Mouse (Mus musculus) embryonic facial prominence, embryonic 11.5 days (tissue): ENCODE results near the gene Mark2. TPM values are rescaled to one million over a fixed set of nuclear protein-coding genes. Genes with fewer than 3 reads are reported as not detected.
A peak's percentile ranks its signal among the peaks of the same experiment; 100 is the strongest.

Experiments used
- ATAC-seq: fragments of 200-750 bp; cut with Nextera tagmentation; replicated peaks from 2 replicates; pipeline ENCODE4 v1.8.0; 2017; ENCODE audit warnings: low read depth; ENCODE audit not compliant: insufficient number of reproducible peaks, low FRiP score, low TSS enrichment
- DNase-seq: peaks from one replicate; pipeline ENCODE4 v3.0.0-alpha.2; 2015; ENCODE audit warnings: low spot score
- H3K27ac ChIP-seq: fragments of 300-500 bp; sonication (generic); replicated peaks from 2 replicates; pipeline ENCODE4 v1.5.1; 2014; ENCODE audit warnings: mild to moderate bottlenecking, low read depth, low read length, control low read depth
- H3K27me3 ChIP-seq: fragments of 300-500 bp; sonication (generic); 2 replicates; pipeline ENCODE4 v1.6.1; 2014; ENCODE audit warnings: mild to moderate bottlenecking, low read length, moderate library complexity, mixed read lengths; ENCODE audit not compliant: control insufficient read depth, insufficient read depth
- H3K36me3 ChIP-seq: fragments of 300-500 bp; sonication (generic); replicated peaks from 2 replicates; pipeline ENCODE4 v1.6.1; 2014; ENCODE audit warnings: low read depth, mild to moderate bottlenecking, low read length, moderate library complexity, mixed read lengths; ENCODE audit not compliant: control insufficient read depth, insufficient read depth
- H3K4me1 ChIP-seq: fragments of 300-500 bp; sonication (generic); 2 replicates; pipeline ENCODE4 v1.6.1; 2014; ENCODE audit warnings: low read length, mixed read lengths; ENCODE audit not compliant: control insufficient read depth, insufficient read depth
- H3K4me2 ChIP-seq: fragments of 300-500 bp; sonication (generic); 2 replicates; pipeline ENCODE4 v1.6.1; 2014; ENCODE audit warnings: low read depth, mild to moderate bottlenecking, control low read depth, low read length, moderate library complexity
- H3K4me3 ChIP-seq: fragments of 300-500 bp; sonication (generic); 2 replicates; pipeline ENCODE4 v1.5.1; 2014; ENCODE audit warnings: low read depth, low read length, control low read depth
- H3K9ac ChIP-seq: fragments of 300-500 bp; sonication (generic); replicated peaks from 2 replicates; pipeline ENCODE4 v1.6.1; 2014; ENCODE audit warnings: mild to moderate bottlenecking, control low read depth, low read length
- H3K9me3 ChIP-seq: fragments of 300-500 bp; sonication (generic); replicated peaks from 2 replicates; pipeline ENCODE4 v1.6.1; 2016; ENCODE audit warnings: mild to moderate bottlenecking, low read length, inconsistent platforms, mixed read lengths; ENCODE audit not compliant: control insufficient read depth
- WGBS: fragments of 180-500 bp; shearing (Covaris S2); extraction: QIAGEN DNeasy Blood & Tissue Kit; methylation state at CpG from one replicate; pipeline ENCODE4 v1.1.7; 2014; 5-methylcytosine and 5-hydroxymethylcytosine counted together
- polyA plus RNA-seq: library from polyadenylated mRNA; unstranded; fragments of >200 nt; fragmentation: Nextera tagmentation; extraction: Ambion mirVana; gene quantifications from 2 replicates; pipeline ENCODE4 v1.2.1, GENCODE M21; 2014

The Mark2 gene
- polyA plus RNA-seq, 1 experiment from 2014 or later, result 39.4 TPM

- 1% methylated on average over 15 of the region's 15 CpGs for WGBS
- peak overlapping the region; percentile 94 for H3K4me2 ChIP-seq
- H3K4me1 ChIP-seq, result peaks cover 8% of the 10 kb centered on the region
- H3K27ac ChIP-seq, result no peak overlapping the region; the same call in 1 of the 2 replicates
- peak; percentile 8 for DNase-seq
- H3K9me3 ChIP-seq, result no peaks in the 10 kb centered on the region
- ATAC-seq, result no peak
- no peaks in the 10 kb centered on the region for H3K36me3 ChIP-seq
- H3K9ac ChIP-seq, result peak overlapping the region; percentile 97
- H3K27me3 ChIP-seq, result no peaks in the 10 kb centered on the region
- peak overlapping the region; percentile 97 for H3K4me3 ChIP-seq
These were observed 1.3 kb downstream of the Mark2 start for GRCm38 (mm10) chr19:7340371-7340779.

GRCm38 (mm10) chr19:7339867-7340266, 1.8 kb downstream of the Mark2 start:
- Histone ChIP-seq H3K27ac (no peak overlapping the region), H3K36me3 (no peaks in the 10 kb centered on the region)
- 48% methylated on average over 4 of the region's 4 CpGs for WGBS

GRCm38 (mm10) chr19:7339026-7339425, 2.6 kb downstream of the Mark2 start:
- peak overlapping the region; percentile 3 for H3K4me2 ChIP-seq
- no peak for DNase-seq
- 64% methylated on average over 5 of the region's 5 CpGs for WGBS

More at GRCm38 (mm10) chr19:7339867-7340266, 1.8 kb downstream of the Mark2 start:
- Histone ChIP-seq H3K27me3 (no peaks in the 10 kb centered on the region), H3K9me3 (no peaks in the 10 kb centered on the region), H3K4me1 (peaks cover 8% of the 10 kb centered on the region), H3K9ac (peak overlapping the region; percentile 97), H3K4me3 (peak overlapping the region; percentile 97), H3K4me2 (peak overlapping the region; percentile 94)
- ATAC-seq (no peak), DNase-seq (no peak)

GRCm38 (mm10) chr19:7337781-7338342, 3.8 kb downstream of the Mark2 start:
- peaks cover 8% of the 10 kb centered on the region for H3K4me1 ChIP-seq
- no peak overlapping the region for H3K4me2 ChIP-seq
- ATAC-seq (no peak), DNase-seq (no peak)
- no peaks in the 10 kb centered on the region for H3K36me3 ChIP-seq
- no peaks in the 10 kb centered on the region for H3K27me3 ChIP-seq
- 93% methylated on average over 2 of the region's 2 CpGs for WGBS
- H3K9ac ChIP-seq, result no peak overlapping the region; the same call in 1 of the 2 replicates
- H3K4me3 ChIP-seq, result no peak overlapping the region
- no peak overlapping the region for H3K27ac ChIP-seq
- no peaks in the 10 kb centered on the region for H3K9me3 ChIP-seq

More at GRCm38 (mm10) chr19:7339026-7339425, 2.6 kb downstream of the Mark2 start:
- no peak for ATAC-seq
- Histone ChIP-seq H3K4me3 (peak overlapping the region; percentile 11; the same call in 1 of the 2 replicates), H3K4me1 (peaks cover 8% of the 10 kb centered on the region), H3K27me3 (no peaks in the 10 kb centered on the region), H3K9ac (peak overlapping the region; percentile 22; the same call in 1 of the 2 replicates), H3K27ac (no peak overlapping the region), H3K9me3 (no peaks in the 10 kb centered on the region), H3K36me3 (no peaks in the 10 kb centered on the region)

- Histone ChIP-seq H3K4me3 (no peak overlapping the region), H3K36me3 (no peaks in the 10 kb centered on the region), H3K27ac (no peak overlapping the region), H3K4me2 (no peak overlapping the region), H3K4me1 (peaks cover 8% of the 10 kb centered on the region), H3K9ac (no peak overlapping the region), H3K9me3 (no peaks in the 10 kb centered on the region), H3K27me3 (no peaks in the 10 kb centered on the region)
- 84% methylated on average over 4 of the region's 4 CpGs for WGBS
- no peak for DNase-seq
- no peak for ATAC-seq
These were observed 6.0 kb downstream of the Mark2 start for GRCm38 (mm10) chr19:7335656-7336055.

- DNase-seq (no peak), ATAC-seq (no peak)
- Histone ChIP-seq H3K4me1 (no peaks in the 10 kb centered on the region; the same call in 1 of the 2 replicates), H3K4me3 (no peak overlapping the region), H3K9me3 (no peaks in the 10 kb centered on the region), H3K9ac (no peak overlapping the region), H3K4me2 (no peak overlapping the region), H3K27me3 (no peaks in the 10 kb centered on the region), H3K27ac (no peak overlapping the region), H3K36me3 (no peaks in the 10 kb centered on the region)
- 68% methylated on average over 2 of the region's 2 CpGs for whole genome bisulfite sequencing
These were observed 7.6 kb downstream of the Mark2 start for GRCm38 (mm10) chr19:7334049-7334448.

GRCm38 (mm10) chr19:7321391-7321790, 20.3 kb downstream of the Mark2 start:
- no peaks in the 10 kb centered on the region for H3K27me3 ChIP-seq
- no peak overlapping the region for H3K27ac ChIP-seq
- DNase-seq (no peak), ATAC-seq (no peak)
- no peak overlapping the region for H3K4me3 ChIP-seq
- no peak overlapping the region for H3K9ac ChIP-seq
- no peaks in the 10 kb centered on the region for H3K4me1 ChIP-seq
- no peaks in the 10 kb centered on the region for H3K36me3 ChIP-seq
- WGBS, result 88% methylated on average over 3 of the region's 3 CpGs
- H3K4me2 ChIP-seq, result no peak overlapping the region
- no peaks in the 10 kb centered on the region for H3K9me3 ChIP-seq

GRCm38 (mm10) chr19:7320181-7320580, 21.5 kb downstream of the Mark2 start:
- DNase-seq (no peak), ATAC-seq (no peak)
- Histone ChIP-seq H3K27me3 (no peaks in the 10 kb centered on the region), H3K4me1 (no peaks in the 10 kb centered on the region), H3K9ac (no peak overlapping the region), H3K27ac (no peak overlapping the region), H3K4me2 (no peak overlapping the region), H3K4me3 (no peak overlapping the region), H3K36me3 (no peaks in the 10 kb centered on the region), H3K9me3 (no peaks in the 10 kb centered on the region)
- 51% methylated on average over 2 of the region's 2 CpGs for WGBS
